Mouse (Mus musculus) spleen, postnatal 36 days (tissue): Measurements from ENCODE around the gene Zfp146.
"Not testable (repeated sequence)": the region's sequence is repeated elsewhere in the genome, so short reads cannot be mapped to it uniquely, and the experiment has no call there.

Source experiments
- DNase-seq, 2 experiments: peaks; one replicate each; pipeline ENCODE4 v3.0.0; 2022; ENCODE audit warnings: low spot score in 2 of 2, mixed read lengths in 1 of 2

Gene Zfp146

DNA sequence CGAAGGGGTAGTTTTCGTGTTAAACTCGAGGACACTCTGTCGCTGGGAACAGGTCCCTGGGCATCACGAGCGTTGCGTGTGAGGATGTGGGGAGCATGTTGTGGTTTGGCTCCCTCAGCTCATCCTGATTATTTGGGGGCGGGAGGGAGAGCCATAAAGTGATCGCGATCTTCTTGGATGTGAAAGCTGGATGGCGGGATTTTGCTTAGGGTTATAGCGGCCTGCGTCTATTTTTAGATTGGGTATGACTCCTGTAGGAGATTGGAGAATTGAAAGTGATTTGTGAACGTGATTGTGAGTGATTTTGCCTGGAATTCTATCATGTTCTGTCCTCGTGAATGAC, 47.4 kb downstream of the Zfp146 start:
- DNase-seq, result no peak

DNA sequence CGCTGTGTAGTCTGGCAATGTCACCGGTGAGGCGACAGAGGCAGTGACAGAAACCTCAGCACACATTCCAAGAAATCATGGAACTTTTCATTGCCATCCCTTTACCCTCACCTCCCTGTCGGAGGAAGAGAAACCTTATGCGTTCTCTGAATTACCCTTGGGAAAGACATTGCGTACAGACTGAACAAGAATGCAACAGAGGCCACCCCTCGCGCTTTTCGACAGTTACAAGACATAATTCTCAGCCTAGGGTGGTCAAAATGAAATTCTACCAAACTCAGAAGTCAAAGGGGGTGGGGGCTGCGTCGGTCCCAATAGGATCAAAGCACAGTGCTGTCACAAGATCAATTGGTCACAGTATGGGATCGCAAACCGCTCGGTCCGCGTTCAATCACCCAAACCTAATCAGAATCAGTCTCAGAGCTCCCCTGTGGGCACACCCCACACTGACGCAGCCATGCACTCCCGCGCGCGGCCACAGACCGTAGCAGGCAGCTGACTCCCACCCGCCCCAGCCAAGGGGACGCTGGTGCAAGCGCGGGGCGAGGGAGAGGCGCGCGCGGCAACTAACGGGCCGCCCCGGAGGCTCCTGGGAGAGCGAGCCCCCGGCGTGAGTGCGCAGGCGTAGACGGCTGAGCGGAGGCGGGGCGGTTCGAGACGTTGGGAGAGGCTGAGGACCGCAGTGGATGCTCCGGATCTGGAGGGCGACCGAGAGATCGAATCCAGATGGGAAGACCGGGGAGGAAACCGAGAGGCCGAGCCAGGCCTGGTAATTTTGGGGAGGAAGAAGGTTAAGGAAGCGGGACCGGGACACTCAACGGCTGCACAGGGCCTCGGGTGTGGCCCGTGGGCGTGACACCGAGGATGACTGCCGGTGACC, 48.0 kb downstream of the Zfp146 start, which contains the start of gene Zfp382:
Gene Zfp382, plus strand, starts transcription at position 635 of the 880 bp plus-strand sequence.
- peak; percentile 87 to 88 for DNase-seq

DNA sequence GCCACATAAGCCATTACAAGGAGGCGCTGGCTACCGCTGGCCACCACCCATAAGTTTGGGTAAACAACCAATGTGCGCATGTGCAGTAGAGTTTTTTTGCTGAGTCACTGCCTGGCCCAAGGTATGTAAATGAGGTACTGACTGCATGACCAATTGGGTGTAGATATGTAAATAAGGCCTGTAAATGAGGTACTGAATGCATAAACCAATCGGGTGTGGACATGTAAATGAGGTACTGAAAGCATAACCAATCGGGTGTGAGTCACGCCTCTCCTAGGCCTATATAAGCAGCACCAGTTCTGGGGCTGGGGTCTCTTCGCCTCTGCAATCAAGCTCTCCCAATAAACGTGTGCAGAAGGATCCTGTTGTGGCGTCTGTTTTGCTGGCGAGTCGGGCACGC, 51.6 kb downstream of the Zfp146 start:
- DNase-seq, result not testable (repeated sequence)

DNA sequence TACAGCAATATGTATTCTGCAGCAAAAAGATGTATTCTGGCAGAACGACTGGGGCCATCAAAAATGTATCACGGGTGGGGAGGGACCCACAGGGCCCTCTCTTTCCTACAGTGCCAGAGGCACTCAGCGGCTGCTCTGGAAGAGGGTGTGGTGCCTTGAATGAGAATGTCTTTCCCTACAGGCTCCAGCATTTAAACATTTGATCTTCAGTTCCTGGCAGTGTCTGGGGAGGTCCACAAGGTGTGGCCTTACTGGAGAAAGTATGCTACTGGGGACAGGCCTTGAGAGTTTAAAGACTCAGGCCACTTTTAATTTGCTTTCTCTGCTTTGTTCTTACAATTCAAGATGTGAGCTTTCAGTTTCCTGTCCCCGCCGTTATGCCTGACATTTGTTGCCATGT, 53.5 kb downstream of the Zfp146 start:
- no peak for DNase-seq
